Mouse (Mus musculus) midbrain, postnatal 0 days (tissue): ENCODE measurements around the gene Brsk2. TPM values are rescaled to one million over a fixed set of nuclear protein-coding genes. Genes with fewer than 3 reads are reported as not detected.

Experiments used
- ATAC-seq: fragments of 200-750 bp; cut with Nextera tagmentation; 2 replicates; pipeline ENCODE4 v1.8.0; 2017; ENCODE audit warnings: moderate number of reproducible peaks, mild to moderate bottlenecking, moderate TSS enrichment, moderate library complexity; ENCODE audit not compliant: low FRiP score
- DNase-seq: peaks from one replicate; pipeline ENCODE4 v3.0.0-alpha.2; 2015; ENCODE audit warnings: low spot score
- H3K27ac ChIP-seq: fragments of 300-500 bp; sonication (generic); 2 replicates; pipeline ENCODE4 v1.5.1; 2014; ENCODE audit warnings: low read depth, mild to moderate bottlenecking, low read length, mixed read lengths
- H3K27me3 ChIP-seq: fragments of 300-500 bp; sonication (generic); 2 replicates; pipeline ENCODE4 v1.6.1; 2014; ENCODE audit warnings: low read length, control low read depth, mixed read lengths; ENCODE audit not compliant: insufficient read depth
- H3K36me3 ChIP-seq: fragments of 300-500 bp; sonication (generic); 2 replicates; pipeline ENCODE4 v1.6.1; 2014; ENCODE audit warnings: low read length, control low read depth, mixed read lengths; ENCODE audit not compliant: insufficient read depth
- H3K4me1 ChIP-seq: fragments of 300-500 bp; sonication (generic); 2 replicates; pipeline ENCODE4 v1.6.1; 2014; ENCODE audit warnings: mild to moderate bottlenecking, control low read depth, antibody characterized with exemption, low read length, mixed read lengths; ENCODE audit not compliant: insufficient read depth
- H3K4me2 ChIP-seq: fragments of 300-500 bp; sonication (generic); 2 replicates; pipeline ENCODE4 v1.6.1; 2014; ENCODE audit warnings: low read depth, mild to moderate bottlenecking, low read length, mixed read lengths; ENCODE audit not compliant: poor library complexity, severe bottlenecking
- H3K4me3 ChIP-seq: fragments of 300-500 bp; sonication (generic); 2 replicates; pipeline ENCODE4 v1.5.1; 2014; ENCODE audit warnings: low read depth, mild to moderate bottlenecking, low read length, moderate library complexity
- H3K9ac ChIP-seq: fragments of 300-500 bp; sonication (generic); replicated peaks from 2 replicates; pipeline ENCODE4 v1.6.1; 2014; ENCODE audit warnings: mild to moderate bottlenecking, low read length, moderate library complexity, mixed read lengths; ENCODE audit not compliant: poor library complexity, severe bottlenecking
- H3K9me3 ChIP-seq: fragments of 300-500 bp; sonication (generic); 2 replicates; pipeline ENCODE4 v1.6.1; 2016; ENCODE audit warnings: low read length, control low read depth
- CTCF ChIP-seq: IDR thresholded peaks from 2 replicates; pipeline ENCODE4 v1.5.1; 2016; ENCODE audit warnings: antibody characterized with exemption, mild to moderate bottlenecking
- WGBS: fragments of 180-500 bp; shearing (Covaris S2); extraction: QIAGEN DNeasy Blood & Tissue Kit; methylation state at CpG from one replicate; pipeline ENCODE4 v1.1.7; 2014; 5-methylcytosine and 5-hydroxymethylcytosine counted together
- microRNA-seq: library from miRNA; unstranded; fragments of <30 nt; microRNA quantifications from one replicate; pipeline ENCODE4, GENCODE M21; 2016; ENCODE audit warnings: borderline number of aligned reads
- polyA plus RNA-seq: library from polyadenylated mRNA; unstranded; fragments of >200 nt; fragmentation: Nextera tagmentation; extraction: Ambion mirVana; gene quantifications from 2 replicates; pipeline ENCODE4 v1.2.1, GENCODE M21; 2015
- total RNA-seq: library from RNA; depleted of rRNA; stranded (reverse); fragments of >200 nt; gene quantifications from 2 replicates; pipeline ENCODE4 v1.2.3, GENCODE M21; 2014; rRNA removed

The Brsk2 gene
- total and polyA plus RNA-seq, 2 experiments from 2014 or later: 20.1 to 159 TPM

DNA sequence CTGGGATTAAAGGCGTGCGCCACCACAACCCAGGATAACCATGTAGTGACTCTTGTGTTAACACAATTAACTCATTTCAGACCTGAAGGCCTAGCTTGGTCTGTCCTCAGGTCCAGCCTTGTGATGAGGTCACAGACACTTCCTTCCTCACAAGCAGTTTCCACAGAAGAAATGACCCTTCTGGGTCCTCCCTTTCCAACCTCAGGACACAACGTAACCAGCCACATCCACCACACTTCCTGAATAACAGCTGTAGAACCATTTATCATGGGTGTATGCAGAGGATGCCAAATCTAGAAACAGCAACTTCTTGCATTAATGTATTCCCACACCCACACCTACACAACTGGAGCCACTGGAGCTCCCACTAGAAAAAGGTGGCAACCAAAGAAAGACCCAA is 91.2 kb downstream of the Brsk2 start:
- no peak for TF ChIP-seq CTCF
- Histone ChIP-seq H3K36me3 (no peaks in the 10 kb centered on the region), H3K4me2 (no peak overlapping the region), H3K9me3 (no peaks in the 10 kb centered on the region), H3K4me1 (no peaks in the 10 kb centered on the region), H3K27ac (no peak overlapping the region), H3K27me3 (no peaks in the 10 kb centered on the region), H3K9ac (no peak overlapping the region), H3K4me3 (no peak overlapping the region)
- no peak for DNase-seq
- WGBS: 99% methylated on average over 3 of the region's 3 CpGs
- ATAC-seq: no peak

DNA sequence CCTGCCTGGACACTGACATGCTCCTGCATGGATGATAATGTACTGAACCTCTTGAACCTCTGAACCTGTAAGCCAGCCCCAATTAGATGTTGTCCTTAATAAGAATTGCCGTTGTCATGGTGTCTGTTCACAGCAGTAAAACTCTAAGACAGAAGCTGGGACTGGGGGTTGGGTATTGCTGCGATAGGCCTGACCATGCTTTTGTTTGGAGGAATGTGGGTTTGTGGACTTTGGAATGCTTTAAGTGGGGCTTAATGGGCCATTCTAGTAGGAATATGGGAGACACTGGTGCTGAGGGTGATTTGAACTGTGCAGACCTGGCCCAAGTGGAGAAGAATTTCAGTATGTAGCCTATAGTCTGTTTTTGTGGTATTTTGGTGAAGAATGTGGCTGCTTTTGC is 95.8 kb downstream of the Brsk2 start:
- H3K4me3 ChIP-seq: no peak overlapping the region
- ATAC-seq (no peak), DNase-seq (no peak)
- no peak overlapping the region for H3K9ac ChIP-seq
- no peak overlapping the region for H3K4me2 ChIP-seq
- no peak overlapping the region for H3K27ac ChIP-seq
- H3K4me1 ChIP-seq: no peaks in the 10 kb centered on the region
- WGBS: 43% methylated on average over 2 of the region's 2 CpGs
- no peaks in the 10 kb centered on the region for H3K36me3 ChIP-seq
- no peaks in the 10 kb centered on the region for H3K9me3 ChIP-seq
- TF ChIP-seq CTCF: no peak
- H3K27me3 ChIP-seq: no peaks in the 10 kb centered on the region

DNA sequence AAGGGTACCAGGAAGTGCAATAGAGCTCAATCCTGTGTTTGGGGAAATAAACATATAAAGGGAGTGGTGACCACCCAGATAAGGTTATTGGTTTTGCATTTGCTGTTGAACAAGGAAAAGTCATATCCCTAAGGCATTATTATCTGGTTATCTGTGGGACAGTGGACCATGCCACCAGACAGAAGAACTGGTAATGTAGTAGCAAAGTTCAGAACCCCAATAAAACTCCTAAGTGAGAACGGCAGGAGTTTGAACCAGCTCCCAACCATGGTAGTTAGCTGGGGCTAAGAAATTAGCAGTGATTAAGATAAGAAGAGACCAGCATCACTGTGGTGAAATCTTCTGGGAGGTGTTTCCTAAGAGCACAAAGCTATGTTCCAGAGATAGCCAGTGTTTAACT is 96.4 kb downstream of the Brsk2 start:
- Histone ChIP-seq H3K36me3 (no peaks in the 10 kb centered on the region), H3K4me1 (no peaks in the 10 kb centered on the region), H3K27me3 (no peaks in the 10 kb centered on the region), H3K4me3 (no peak overlapping the region), H3K9me3 (no peaks in the 10 kb centered on the region), H3K4me2 (no peak overlapping the region), H3K27ac (no peak overlapping the region), H3K9ac (no peak overlapping the region)
- no peak for ATAC-seq
- no peak for TF ChIP-seq CTCF
- WGBS: 83% methylated on average over 1 of the region's 1 CpGs
- DNase-seq: no peak

DNA sequence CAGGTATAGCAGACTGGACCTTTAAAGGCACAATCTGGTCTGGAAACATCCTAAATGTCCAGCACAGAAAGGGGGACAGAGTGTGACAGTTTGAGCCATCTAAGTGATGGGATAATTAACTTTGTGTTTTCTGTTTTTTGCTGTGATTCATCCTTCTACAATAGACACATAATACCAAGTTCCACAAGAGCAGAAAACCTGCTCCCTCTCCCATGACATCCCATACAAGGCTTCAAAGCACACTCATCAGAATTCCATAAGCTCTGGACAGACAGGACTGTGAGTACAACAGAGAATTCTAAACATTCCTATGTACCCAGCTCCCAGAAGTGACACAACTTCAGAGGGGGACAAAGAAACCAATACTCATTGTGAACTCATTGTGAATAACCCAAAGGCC is 101.0 kb downstream of the Brsk2 start:
- DNase-seq: no peak
- H3K9ac ChIP-seq: no peak overlapping the region
- ATAC-seq: no peak
- no peak overlapping the region for H3K4me2 ChIP-seq
- no peaks in the 10 kb centered on the region for H3K4me1 ChIP-seq
- no peaks in the 10 kb centered on the region for H3K27me3 ChIP-seq
- H3K9me3 ChIP-seq: no peaks in the 10 kb centered on the region
- no peak overlapping the region for H3K4me3 ChIP-seq
- TF ChIP-seq CTCF: no peak
- H3K27ac ChIP-seq: no peak overlapping the region
- no peaks in the 10 kb centered on the region for H3K36me3 ChIP-seq

Small RNA genes within 50 kb of the gene (microRNA-seq; reads per million reads assigned to microRNA genes)
- gene Mir3104: 2.3 reads per million

Other genes starting within 250 kb of the Brsk2 start
- gene Muc5ac, start 160.8 kb upstream of the Brsk2 start, total RNA-seq: not detected in 2 replicates
- not detected in 2 replicates for gene Muc5ac, start 160.8 kb upstream of the Brsk2 start, polyA plus RNA-seq
- gene Muc5b, start 110.7 kb upstream of the Brsk2 start, total RNA-seq: 0.05 TPM in 1 of 2 replicates, not detected in the other
- gene Muc5b, start 110.7 kb upstream of the Brsk2 start, polyA plus RNA-seq: 0.02 and 0.04 TPM in 2 replicates
- gene Tollip, start 31.2 kb upstream of the Brsk2 start, total RNA-seq: 99.4 and 110 TPM in 2 replicates
- 78.0 and 81.3 TPM in 2 replicates for gene Tollip, start 31.2 kb upstream of the Brsk2 start, polyA plus RNA-seq
- 27.4 and 31.6 TPM in 2 replicates for gene Mob2, start 111.3 kb downstream of the Brsk2 start, total RNA-seq
- 38.0 and 41.3 TPM in 2 replicates for gene Mob2, start 111.3 kb downstream of the Brsk2 start, polyA plus RNA-seq
- 144 and 175 TPM in 2 replicates for gene Dusp8, start 146.1 kb downstream of the Brsk2 start, total RNA-seq
- 94.2 and 99.9 TPM in 2 replicates for gene Dusp8, start 146.1 kb downstream of the Brsk2 start, polyA plus RNA-seq
- gene Gm45618, start 171.0 kb downstream of the Brsk2 start, total RNA-seq: not detected in 2 replicates
- gene Gm45618, start 171.0 kb downstream of the Brsk2 start, polyA plus RNA-seq: not detected in 2 replicates
- gene Gm39115, start 186.3 kb downstream of the Brsk2 start, total RNA-seq: not detected in 2 replicates
- gene Gm39115, start 186.3 kb downstream of the Brsk2 start, polyA plus RNA-seq: not detected in 2 replicates
- gene Gm45337, start 194.9 kb downstream of the Brsk2 start, total RNA-seq: not detected in 2 replicates
- not detected in 2 replicates for gene Gm45337, start 194.9 kb downstream of the Brsk2 start, polyA plus RNA-seq
- gene Gm29735, start 207.4 kb downstream of the Brsk2 start, total RNA-seq: not detected in 2 replicates
- gene Gm29735, start 207.4 kb downstream of the Brsk2 start, polyA plus RNA-seq: not detected in 2 replicates
- gene Gm4553, start 216.0 kb downstream of the Brsk2 start, total RNA-seq: not detected in 2 replicates
- not detected in 2 replicates for gene Gm4553, start 216.0 kb downstream of the Brsk2 start, polyA plus RNA-seq
- gene Krtap5-2, start 226.3 kb downstream of the Brsk2 start, total RNA-seq: not detected in 2 replicates
- not detected in 2 replicates for gene Krtap5-2, start 226.3 kb downstream of the Brsk2 start, polyA plus RNA-seq
- not detected in 2 replicates for gene Gm10153, start 240.6 kb downstream of the Brsk2 start, total RNA-seq
- gene Gm10153, start 240.6 kb downstream of the Brsk2 start, polyA plus RNA-seq: not detected in 2 replicates